Mouse (Mus musculus): ENCODE measurements around the gene Uhrf1bp1l.
A peak's percentile ranks its signal among the peaks of the same experiment; 100 is the strongest.

The Uhrf1bp1l gene

DNA sequence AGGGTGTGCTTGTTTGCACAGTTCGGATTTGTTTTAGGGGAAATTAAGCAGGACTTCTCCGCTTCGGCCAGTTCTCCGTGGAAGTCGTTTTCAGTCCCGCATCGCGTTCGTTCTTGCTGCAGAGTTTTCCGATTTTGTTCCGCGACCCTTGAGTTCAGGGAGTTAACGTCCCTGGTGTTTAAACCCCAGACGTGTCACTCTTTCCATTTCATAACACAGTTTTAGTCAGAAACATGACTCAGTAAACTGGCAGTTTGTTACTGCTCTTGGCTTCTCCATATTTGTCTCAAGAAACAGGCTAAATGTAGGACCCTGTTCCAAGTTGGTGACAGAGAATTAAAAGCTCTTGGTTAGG, 852 bp downstream of the Uhrf1bp1l start:
- no peak for DNase-seq (ENCODE audit: low spot score)

DNA sequence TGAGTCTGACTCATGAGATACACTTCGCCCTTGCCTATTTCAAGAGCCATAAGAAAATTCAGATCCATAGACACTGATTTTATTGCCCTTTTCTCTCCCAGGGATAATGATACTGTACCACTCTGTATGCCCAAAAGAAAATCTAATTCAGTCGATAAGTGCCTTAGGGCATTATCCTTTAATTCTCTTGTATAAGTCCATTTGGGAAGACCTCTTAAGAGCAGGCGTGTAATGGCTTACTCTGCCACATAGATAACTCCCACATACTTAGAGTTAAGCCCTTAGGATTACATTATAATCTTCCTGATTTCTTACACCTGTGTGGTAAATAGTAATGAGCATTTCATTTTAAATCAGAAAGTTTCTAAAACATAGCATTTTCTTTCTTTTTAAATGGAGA, 1.8 kb downstream of the Uhrf1bp1l start:
- no peak for DNase-seq (ENCODE audit: low spot score)

- DNase-seq (ENCODE audit: low spot score), result no peak
These were observed 2.6 kb downstream of the Uhrf1bp1l start for GRCm38 (mm10) chr10:89747221-89747905.

GRCm38 (mm10) chr10:89747911-89748310, 3.1 kb downstream of the Uhrf1bp1l start:
- no peak for DNase-seq (ENCODE audit: low spot score)

GRCm38 (mm10) chr10:89748619-89749018, 3.8 kb downstream of the Uhrf1bp1l start:
- no peak for DNase-seq (ENCODE audit: low spot score)

GRCm38 (mm10) chr10:89751069-89751468, 6.3 kb downstream of the Uhrf1bp1l start:
- DNase-seq (ENCODE audit: low spot score), result peak; percentile 61

- no peak for DNase-seq (ENCODE audit: low spot score)
These were observed 10.4 kb downstream of the Uhrf1bp1l start for GRCm38 (mm10) chr10:89755231-89755630.

DNA sequence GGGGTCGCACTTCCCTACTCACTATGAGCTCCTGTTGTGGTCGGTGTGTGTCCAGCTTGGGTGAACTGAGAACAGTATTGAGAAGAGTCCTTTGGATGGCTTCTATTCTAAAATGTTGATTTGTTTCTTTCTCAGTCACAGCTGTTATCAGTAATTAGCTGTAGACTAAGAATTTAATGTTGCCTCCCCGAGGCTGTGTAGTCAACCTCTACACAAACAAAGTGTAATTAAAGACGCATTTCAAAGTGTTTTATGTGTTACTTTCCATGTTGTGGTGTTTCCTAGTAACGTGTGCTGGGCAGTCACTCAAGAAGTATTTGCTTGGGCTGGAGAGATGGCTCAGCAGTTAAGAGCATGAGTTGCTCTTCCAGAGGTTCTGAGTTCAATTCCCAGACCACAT, 16.0 kb downstream of the Uhrf1bp1l start:
- no peak for DNase-seq (ENCODE audit: low spot score)

DNA sequence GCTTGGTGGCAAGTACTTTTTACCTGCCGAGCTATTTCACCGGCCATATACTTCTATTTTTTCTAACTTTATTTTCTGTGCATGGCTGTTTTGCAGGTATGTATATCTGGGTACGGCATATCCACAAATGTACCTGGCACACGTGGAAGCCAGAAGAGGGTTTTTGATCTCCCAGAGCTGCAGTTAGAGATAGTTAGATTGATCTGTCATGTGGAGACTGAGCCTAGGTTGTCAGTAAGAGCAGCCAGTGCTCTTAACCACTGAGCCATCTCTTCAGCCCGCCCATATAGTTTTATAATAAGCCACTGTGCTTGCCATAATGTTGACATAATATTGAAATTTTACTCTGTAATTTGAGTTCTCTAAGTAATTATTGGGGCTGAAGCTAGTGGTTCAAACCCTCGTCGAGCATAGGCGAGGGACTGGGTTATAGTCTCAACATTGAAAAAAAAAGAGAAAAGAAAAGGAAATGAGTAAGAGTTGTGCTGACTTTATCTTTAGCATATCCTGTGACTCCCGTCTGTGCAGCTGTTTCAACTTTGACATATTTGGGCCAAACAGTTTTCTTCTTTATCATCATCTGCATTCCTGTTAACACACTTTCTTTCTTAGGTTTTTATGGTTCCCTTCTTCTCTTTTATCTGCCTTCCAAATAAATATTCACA, 19.8 kb downstream of the Uhrf1bp1l start:
- DNase-seq (ENCODE audit: low spot score), result no peak

DNA sequence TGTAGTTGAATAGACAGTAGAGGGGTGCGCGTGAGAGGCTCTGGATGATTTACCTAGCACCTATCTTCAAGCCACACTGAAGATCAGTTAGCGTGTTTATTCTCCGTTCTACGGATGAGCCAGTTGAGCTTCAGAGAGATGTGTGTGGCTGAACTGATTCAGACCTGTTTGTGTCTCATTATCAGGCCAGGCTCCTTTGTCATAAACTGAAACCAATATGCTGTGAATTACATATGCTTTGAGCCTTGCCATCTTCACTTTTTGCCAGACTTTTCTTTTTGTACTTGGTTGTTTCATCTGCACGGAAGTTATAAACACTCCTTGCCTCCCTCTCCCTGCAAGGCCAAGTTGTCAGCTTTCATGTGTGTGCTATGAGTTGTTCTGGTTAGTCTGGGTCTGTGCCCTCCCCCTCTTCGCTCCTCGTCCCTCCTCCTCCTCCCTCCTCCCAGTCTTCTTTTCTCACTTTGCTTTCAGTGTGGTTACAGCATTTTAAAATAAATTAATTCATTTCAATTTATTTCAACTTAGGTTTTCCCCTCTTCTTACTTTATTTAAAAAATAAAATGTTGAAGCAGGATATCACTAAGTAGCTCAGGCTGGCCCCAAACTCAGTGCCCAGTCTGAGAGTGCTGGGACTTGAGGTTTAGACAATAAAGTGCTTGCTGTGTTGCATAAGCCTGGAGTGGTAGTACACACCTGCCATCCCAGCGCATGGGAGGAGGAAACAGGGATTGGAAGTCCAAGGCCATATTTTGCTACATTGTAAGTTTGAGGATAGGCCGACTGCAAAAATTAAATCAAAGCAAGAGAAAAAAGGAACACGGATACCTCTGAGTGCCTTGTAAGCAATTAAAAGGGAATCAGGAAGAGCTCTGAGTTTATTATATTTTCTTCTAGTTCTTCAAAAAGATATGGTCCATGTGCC, 21.3 kb downstream of the Uhrf1bp1l start:
- no peak for DNase-seq (ENCODE audit: low spot score)

GRCm38 (mm10) chr10:89768352-89769020, 23.7 kb downstream of the Uhrf1bp1l start:
- peak; percentile 61 for DNase-seq (ENCODE audit: low spot score)

GRCm38 (mm10) chr10:89769096-89769495, 24.3 kb downstream of the Uhrf1bp1l start:
- peak; percentile 37 for DNase-seq (ENCODE audit: low spot score)

- DNase-seq (ENCODE audit: low spot score), result no peak
These were observed 27.1 kb downstream of the Uhrf1bp1l start for GRCm38 (mm10) chr10:89771894-89772293.

GRCm38 (mm10) chr10:89776029-89776428, 31.2 kb downstream of the Uhrf1bp1l start:
- DNase-seq (ENCODE audit: low spot score), result no peak

- DNase-seq (ENCODE audit: low spot score), result no peak
These were observed 47.1 kb downstream of the Uhrf1bp1l start for GRCm38 (mm10) chr10:89791870-89792269.

DNA sequence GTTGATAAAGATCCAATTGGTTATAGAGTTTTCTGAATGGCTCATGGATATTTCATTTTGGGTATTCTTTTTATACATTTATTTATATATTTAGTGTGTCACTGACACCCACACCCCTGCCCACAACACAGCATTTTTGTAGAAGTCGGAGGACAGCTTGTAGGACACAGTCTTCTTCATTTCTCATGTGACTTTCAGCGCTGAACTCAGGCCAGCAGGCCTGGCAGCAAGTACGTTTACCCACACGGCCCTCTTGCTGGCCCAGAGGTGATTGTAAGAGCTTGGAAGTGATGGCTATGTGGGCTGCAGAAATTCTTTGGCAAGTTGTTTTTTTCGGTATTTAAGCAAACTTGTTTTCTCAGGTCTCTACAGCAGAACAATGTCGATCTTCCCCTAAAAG, 49.3 kb downstream of the Uhrf1bp1l start:
- DNase-seq (ENCODE audit: low spot score), result no peak

- no peak for DNase-seq (ENCODE audit: low spot score)
These were observed 74.4 kb downstream of the Uhrf1bp1l start for GRCm38 (mm10) chr10:89819146-89819545.

GRCm38 (mm10) chr10:89823906-89824305, 79.1 kb downstream of the Uhrf1bp1l start:
- peak; percentile 66 for DNase-seq (ENCODE audit: low spot score)

GRCm38 (mm10) chr10:89826896-89827295, 82.1 kb downstream of the Uhrf1bp1l start:
- no peak for DNase-seq (ENCODE audit: low spot score)

DNA sequence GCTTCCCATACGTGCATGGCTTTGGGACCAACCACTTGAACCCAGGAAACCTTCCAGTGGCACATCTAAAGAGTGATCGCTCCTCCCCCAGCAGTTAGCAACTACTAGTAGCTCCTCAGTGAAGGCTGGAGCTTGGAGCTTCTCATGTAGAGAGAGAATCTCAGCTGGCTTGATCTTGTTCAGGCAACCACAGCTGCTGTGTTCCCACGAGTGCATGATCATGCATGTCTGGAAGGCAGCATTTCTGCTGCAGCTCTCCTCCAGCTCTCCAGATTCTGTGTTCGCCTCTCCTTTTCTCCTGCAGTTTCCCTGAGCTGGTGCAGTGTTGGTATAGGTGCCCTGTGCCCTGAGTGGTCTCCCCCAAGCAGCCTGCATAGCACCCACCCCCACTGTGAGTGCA, 87.5 kb downstream of the Uhrf1bp1l start:
- no peak for DNase-seq (ENCODE audit: low spot score)

GRCm38 (mm10) chr10:89833166-89833565, 88.4 kb downstream of the Uhrf1bp1l start:
- no peak for DNase-seq (ENCODE audit: low spot score)

DNA sequence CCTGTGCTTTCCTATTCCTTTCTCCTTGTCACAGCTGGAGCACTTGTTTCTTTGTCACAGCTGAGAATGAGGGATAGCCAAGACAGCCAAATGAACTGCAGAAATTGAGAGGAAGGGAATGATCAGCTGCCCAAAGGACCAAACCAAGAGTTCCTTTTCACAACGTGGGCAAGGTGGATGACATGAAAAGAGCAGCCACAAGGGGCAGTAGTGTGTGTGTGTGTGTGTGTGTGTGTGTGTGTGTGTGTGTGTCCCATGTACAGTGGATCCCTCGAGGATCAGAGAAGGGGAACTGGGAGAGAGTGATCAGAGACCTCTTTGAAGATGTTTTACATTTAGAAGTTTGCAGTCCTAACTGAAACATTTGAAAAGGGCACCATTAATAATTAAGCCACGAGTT, 92.7 kb downstream of the Uhrf1bp1l start:
- no peak for DNase-seq (ENCODE audit: low spot score)

Data from yolk sac, embryonic 10.5 days (tissue).